35 mouse cellular contexts compared by ENCODE assay signal in genomic region chr15:8325629-8326028, GRCm38 (mm10).
"Had no signal": no experiment of that assay in that cellular context is flagged by ENCODE, and none has a peak within 500 bp of the region (broad histone marks: within the 10 kb centered on the region; RNA-seq: fewer than 3 reads in every experiment).

No protein-coding gene starts in this region.

- H3K27me3 ChIP-seq: heart, embryonic 12.5 days; heart, embryonic 13.5 days; heart, embryonic 15.5 days; hindbrain, embryonic 12.5 days; hindbrain, embryonic 13.5 days; hindbrain, embryonic 15.5 days; intestine, embryonic 15.5 days; kidney, embryonic 15.5 days had no signal

- H3K27ac ChIP-seq: heart, embryonic 10.5 days; heart, embryonic 13.5 days; heart, embryonic 15.5 days; hindbrain, embryonic 10.5 days; hindbrain, embryonic 12.5 days; hindbrain, embryonic 13.5 days; hindbrain, embryonic 14.5 days; hindbrain, embryonic 15.5 days; hindbrain, postnatal 0 days; intestine, embryonic 15.5 days; kidney, embryonic 15.5 days; kidney, postnatal 0 days; layer of hippocampus, adult 2 months had no signal

- H3K4me3 ChIP-seq: heart, embryonic 10.5 days; heart, embryonic 12.5 days; heart, embryonic 13.5 days; heart, embryonic 15.5 days; hindbrain, embryonic 10.5 days; hindbrain, embryonic 12.5 days; hindbrain, embryonic 13.5 days; hindbrain, embryonic 15.5 days; intestine, embryonic 15.5 days; kidney, embryonic 15.5 days; layer of hippocampus, adult 2 months had no signal

- H3K4me1 ChIP-seq: heart, embryonic 10.5 days; heart, embryonic 12.5 days; heart, embryonic 13.5 days; heart, embryonic 15.5 days; hindbrain, embryonic 10.5 days; hindbrain, embryonic 12.5 days; hindbrain, embryonic 13.5 days; hindbrain, embryonic 15.5 days; intestine, embryonic 15.5 days; kidney, embryonic 15.5 days had no signal

- H3K9me3 ChIP-seq: heart, embryonic 10.5 days; heart, embryonic 12.5 days; heart, embryonic 13.5 days; heart, embryonic 15.5 days; hindbrain, embryonic 10.5 days; hindbrain, embryonic 12.5 days; hindbrain, embryonic 13.5 days; hindbrain, embryonic 15.5 days; intestine, embryonic 15.5 days; kidney, embryonic 15.5 days had no signal

- H3K4me2 ChIP-seq: heart, embryonic 11.5 days; heart, embryonic 12.5 days; heart, embryonic 13.5 days; heart, embryonic 15.5 days; hindbrain, embryonic 12.5 days; hindbrain, embryonic 13.5 days; hindbrain, embryonic 14.5 days; hindbrain, embryonic 15.5 days; intestine, embryonic 15.5 days; kidney, embryonic 15.5 days had no signal

- DNase-seq: heart, postnatal 10 days; heart, postnatal 14 days; heart, postnatal 36 days; heart, postnatal 4 days; kidney, adult 11 months; kidney, adult 18-20 months; kidney, adult 2 months; kidney, adult 8-10 months; kidney, adult 9 months; kidney, postnatal 10 days; kidney, postnatal 14 days; kidney, postnatal 25 days; kidney, postnatal 36 days; kidney, postnatal 4 days; layer of hippocampus, adult 9-11 months; layer of hippocampus, postnatal 36 days had no signal

- ATAC-seq: hindbrain, embryonic 16.5 days; hindbrain, postnatal 0 days; inflammation-experienced regulatory T-cells, adult 6 months; intestine, embryonic 15.5 days; intestine, embryonic 16.5 days; intestine, postnatal 0 days had no signal

- H3K9ac ChIP-seq: heart, embryonic 12.5 days; heart, embryonic 13.5 days; heart, embryonic 15.5 days; hindbrain, embryonic 12.5 days; hindbrain, embryonic 13.5 days; hindbrain, embryonic 14.5 days; hindbrain, embryonic 15.5 days; intestine, embryonic 15.5 days; kidney, embryonic 15.5 days had no signal
